Mouse (Mus musculus): ENCODE measurements around the gene Cfap46.

The Cfap46 gene

DNA sequence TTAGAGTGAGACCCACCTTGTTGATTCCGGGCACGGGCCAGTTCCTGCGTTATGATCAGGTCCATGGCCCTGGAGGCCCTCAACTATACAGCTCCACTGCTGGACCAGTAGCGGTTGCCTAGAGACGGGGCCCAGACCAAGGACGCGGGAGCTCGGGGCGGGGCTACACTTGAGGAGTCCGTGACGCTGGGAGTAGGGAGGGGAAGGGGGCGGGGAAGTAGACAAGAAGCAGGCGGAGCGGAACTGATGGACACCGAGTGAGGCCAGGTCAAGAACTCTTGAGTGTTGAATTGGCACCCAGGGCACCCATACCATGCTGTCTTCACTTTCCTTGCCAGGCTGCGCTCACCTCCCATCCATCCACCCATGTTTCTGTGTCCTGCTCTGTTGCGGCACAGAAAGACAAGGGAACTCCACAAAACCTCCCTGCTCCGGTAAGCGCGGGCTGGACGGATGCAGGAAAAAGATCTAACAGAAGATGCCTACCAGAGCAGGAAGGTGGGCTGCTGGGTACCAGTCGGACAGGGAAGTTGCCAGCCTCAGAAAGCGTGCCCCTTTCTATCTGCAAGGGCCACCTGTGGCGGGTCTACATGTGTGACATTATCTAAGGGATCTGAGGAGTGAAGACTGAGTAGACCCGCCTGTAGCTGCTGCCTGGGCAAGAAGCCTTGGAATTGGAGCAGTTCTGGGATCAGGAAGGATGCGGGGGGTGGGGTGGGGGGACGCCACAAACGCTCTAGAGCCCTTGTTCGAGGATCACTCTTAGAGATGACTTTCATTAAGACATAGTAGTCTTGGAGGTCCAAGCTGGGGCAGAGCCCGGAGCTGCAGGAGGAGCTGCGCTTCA, at the start of gene Cfap46:
TSS of gene Cfap46 (minus strand) at position 112 of the 847 bp plus-strand sequence.
- DNase-seq, result peak; percentile 70

DNA sequence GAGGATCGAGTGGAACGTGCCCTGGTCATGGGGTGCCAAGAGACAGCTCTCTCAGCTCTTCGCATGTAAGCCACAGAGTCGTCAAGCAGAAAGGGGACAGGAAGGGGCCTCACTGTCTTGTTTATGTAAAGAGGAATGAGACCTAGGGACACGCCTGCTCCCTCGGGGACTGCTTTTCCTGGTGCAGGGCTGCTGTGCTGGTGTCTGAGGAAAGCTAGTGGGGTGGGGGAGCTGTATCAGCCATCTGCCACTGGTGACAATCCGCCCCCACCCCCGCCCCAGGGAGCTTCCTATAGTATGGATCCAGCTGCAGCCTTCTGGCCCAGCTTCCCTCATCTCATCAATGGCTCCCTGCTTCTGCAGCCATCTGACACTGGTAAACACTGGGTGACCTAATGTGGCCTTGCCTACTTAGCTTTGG, 47.7 kb upstream of the Cfap46 start:
- DNase-seq, result no peak

DNA sequence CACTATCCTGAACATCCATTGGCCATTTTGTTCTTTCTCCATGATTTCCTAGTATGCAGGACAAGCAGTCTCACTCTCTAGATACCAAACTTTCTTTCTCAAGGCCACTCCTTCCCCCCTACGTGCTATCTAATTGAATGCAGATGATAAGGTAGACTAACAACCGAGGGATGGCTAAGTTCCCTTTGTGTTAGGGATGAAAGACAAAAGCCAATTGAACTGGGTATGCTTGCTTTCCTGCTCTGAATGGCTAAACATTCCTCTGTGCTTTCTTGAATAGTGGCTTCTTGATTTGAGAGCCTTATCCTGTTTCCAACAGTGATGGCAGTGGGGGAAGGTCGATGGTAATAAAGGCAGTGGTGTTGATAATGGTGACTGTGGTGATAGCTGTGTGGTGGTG, 43.5 kb upstream of the Cfap46 start:
- no peak for DNase-seq

DNA sequence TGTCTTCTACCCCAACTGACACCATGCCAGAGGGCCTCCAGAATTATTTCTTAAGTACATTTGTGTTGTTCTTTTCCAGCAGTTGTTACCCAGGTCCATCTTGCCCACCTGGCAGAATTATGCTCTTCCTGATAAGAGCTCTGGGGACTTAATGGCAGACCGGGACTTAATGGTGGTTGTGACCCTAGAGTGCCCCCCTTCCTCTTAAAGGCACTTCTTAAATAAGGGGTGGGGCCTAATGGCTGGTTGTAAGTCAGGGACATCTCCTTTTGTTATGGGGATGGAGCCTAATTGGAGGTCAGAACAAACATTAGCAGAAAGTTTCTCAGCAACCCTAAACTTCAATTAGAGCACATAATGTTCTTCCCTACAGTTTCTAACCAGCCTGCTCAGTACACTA, 42.0 kb upstream of the Cfap46 start:
- no peak for DNase-seq

DNA sequence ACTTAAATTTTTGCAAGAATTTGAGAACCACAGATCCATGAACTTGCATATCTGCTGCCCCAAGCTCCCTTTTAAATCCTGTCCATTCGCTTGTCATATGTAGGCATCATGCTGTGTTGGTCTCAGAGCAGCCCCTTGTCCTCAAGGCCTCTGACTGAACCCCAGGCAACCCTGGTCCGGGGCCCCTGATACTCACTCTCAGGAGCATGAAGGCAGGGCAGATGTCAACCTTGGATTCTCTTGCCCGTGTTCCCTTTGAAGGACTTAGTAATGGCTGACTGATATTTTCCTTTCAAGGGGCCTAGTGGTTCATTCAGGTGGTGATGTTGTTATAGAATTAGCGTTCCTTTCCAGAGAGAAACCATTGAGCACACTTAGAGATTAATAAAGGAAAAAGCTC, 40.4 kb upstream of the Cfap46 start:
- no peak for DNase-seq

DNA sequence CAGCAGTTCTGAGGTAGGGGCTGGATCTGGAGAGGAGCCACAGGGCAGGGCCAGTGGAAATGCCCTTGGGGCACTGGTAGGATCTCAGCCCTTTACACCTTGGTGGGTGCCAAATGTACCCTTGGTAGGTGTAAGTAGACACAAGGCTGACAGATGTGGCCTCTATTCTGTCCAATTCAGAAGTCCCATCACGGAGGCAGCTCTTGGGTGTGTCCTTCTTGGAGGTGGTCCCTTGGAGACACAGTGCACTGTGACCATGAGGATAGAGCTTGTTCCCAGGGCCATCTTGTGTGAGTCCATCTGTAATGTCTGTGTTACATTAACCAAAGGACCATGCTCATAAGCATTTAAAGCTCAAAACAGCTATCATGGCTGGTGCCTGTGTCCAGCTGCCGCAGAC, 37.6 kb upstream of the Cfap46 start:
- no peak for DNase-seq

DNA sequence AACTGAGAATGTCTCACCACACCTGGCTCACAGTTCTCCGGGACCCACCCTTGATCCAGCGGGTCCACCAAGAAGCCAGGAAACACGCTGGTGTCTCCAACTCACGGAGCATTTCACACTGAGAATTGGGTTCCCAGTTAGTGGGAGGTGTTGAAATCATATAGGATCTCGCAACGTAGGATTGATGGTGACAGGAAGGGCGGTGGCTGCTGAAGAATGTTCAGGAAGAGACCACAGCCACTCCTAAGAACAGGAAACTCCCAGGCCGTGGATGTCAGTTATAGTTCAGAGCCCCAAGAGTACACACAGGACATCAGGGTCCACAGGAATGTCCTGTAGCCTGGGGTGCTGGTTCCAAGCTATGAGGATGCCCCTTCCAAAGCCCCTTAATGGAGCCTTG, 34.2 kb upstream of the Cfap46 start:
- no peak for DNase-seq

DNA sequence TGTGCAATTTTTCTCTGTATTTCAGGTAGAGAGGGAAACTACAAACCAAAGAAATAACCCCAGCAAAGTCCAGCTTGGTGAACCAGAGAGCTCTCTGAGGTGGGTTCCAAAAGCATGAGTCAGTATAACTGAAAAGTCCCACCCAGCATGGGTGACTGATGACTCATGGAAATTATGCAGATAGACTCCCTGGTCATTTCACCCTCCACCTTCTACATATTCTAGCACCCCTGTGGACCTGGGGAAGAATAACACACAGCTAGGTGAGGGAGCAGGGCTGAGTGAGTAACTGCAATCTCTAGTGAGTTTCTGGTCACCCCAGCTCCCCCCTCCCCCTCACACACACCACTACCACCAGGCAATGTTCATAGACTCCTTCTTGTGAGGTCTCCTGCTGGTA, 28.2 kb upstream of the Cfap46 start:
- no peak for DNase-seq

DNA sequence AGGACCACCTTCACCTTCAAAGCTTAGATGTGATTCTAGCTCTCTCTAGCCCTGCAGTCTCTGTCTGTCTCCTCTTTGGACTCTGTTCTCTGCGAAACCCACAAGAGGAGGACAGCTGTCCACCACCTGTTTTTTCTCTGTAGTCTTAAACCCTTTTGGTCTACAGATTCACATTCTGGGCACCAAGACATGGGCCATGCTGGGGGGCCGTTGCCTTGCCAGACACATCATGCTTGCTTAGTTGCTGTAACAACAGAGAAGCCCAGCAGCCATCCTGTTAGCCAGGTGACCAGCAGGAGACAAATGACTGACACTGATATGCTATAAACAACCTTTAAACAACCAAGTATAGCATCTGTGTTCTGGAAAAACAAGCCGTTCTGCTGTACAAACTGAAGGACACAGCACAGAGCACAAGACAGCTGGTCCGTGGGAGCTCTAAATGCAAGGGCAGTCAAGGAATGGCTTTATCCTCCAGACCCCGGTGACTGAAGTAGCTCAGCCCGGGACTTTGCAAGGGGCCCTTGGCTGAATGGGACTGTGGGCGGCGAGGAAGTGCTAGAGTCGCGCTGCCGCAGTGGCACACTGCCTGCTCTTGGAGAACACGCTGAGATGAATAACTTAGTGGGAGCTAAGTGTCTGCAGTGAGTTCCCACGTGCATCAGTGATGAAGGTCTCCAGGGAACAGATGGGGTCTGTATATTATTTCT, 22.9 kb upstream of the Cfap46 start:
- DNase-seq, result peak; percentile 57

DNA sequence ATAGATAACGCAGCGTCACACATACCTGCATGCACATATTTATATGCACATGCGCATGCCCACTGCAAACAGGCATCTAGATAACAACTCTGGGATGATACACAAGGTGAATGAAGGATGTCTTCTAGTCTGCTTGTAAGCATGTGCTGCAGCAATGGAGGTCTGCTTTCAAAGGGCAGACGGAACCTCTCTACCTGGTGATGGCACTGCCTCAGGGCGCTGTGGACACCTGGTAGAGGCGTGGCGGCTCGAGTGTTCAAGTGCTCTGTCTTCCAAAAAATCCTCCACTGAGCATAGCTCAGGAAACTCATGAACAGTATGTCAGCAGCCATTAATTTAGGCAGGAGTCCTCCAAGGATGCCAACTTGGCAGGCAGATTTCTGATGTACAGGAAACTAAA, 22.2 kb upstream of the Cfap46 start:
- no peak for DNase-seq

DNA sequence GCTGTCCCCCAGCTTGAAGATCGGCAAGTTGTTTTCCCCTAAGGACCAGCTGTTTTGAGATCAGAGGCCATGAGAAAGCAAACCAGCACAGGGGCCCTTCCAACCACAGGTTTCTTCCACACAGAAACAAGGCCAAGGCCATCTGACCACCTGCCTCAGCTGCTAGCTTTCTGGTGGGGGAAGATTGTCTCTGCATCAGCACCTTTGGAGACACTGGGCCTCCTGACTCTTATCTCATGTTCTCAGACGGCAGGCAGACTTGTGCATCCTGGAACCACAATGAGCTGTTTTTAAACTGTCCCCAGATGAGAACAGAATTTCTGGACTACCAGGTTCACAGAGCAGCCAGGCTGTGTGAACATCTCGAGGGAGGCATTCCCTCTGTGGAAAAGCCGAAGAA, 21.5 kb upstream of the Cfap46 start:
- no peak for DNase-seq

DNA sequence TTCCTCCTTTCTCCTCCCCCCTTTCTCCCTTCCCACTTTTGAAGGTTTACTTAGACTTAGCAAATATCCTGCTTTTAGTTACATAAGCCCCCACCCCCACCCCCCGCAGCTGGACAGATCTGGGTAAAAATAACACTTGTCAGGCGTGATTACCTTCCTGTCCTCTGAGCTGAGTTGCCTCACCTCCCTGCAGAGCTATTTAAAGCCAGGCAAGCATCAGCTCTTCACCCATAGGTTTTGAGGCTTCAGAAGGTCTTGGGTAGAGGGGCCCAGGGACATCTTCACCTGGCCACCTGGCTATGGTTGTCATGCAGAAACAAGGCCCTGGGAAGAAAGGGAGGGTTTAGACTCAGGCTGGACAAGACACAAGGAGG, 20.2 kb upstream of the Cfap46 start:
- DNase-seq, result no peak

DNA sequence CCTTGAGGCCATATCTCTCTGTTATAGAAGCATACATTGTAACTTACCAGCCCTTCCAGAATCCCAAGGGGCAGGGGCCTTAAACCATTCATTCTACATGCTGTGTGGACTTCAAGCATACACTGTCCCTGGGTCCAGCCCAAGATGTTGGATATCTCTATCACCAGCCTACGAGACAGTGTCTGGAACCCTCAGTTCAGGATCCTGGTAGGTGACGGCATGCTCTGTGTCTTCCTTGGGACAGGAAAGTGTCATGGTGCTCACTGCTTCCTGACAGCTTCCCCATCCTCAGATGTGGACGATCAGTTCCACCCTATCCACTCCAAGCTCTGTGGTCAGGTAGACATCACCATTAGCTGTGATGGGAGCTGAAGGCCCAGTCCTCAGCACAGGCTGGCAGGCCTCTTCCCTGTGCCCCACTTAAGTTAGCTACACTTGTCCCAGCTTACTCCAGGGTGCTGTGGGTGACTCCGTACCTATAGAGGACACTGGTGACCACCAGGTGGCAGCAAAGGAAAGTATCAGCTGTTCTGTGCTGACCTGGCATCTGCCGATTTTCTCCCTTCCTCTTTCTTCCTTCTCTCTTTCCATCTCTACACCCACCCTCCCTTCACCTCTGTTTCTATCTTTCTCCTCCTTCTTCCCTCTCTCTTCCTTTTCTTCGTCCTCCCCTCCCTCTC, 19.7 kb upstream of the Cfap46 start:
- DNase-seq, result peak; percentile 93

DNA sequence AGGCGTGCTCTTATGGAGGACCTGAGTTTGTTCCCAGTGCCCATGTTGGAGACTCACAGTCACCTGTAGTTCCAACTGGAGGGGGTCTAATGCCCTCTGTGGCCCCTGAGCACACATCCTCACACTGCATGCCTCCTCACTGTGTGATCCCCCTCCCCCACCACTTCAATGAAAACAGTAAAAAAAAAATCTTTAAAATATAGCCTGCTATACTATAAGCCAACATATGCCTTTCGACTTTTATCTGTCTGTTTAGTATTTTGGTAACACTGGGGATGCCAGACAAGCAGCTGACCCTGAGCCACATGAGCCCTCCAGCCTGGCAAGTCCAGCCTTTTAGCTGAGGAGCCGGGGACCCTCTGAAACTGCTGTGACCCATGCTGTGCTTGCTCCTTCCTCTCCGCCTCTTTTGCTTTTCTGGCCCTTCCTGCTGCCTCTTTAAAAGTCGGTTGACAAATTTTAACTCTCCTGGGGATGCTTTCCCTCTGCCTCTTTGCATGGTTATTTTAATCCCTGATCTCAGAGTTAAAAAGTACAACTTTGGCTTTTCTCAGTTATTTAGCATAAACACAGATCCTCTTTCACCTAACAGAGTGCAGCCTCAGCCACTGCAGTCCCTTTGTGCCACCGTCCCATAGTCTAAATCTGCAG, 18.2 kb upstream of the Cfap46 start:
- DNase-seq, result no peak

DNA sequence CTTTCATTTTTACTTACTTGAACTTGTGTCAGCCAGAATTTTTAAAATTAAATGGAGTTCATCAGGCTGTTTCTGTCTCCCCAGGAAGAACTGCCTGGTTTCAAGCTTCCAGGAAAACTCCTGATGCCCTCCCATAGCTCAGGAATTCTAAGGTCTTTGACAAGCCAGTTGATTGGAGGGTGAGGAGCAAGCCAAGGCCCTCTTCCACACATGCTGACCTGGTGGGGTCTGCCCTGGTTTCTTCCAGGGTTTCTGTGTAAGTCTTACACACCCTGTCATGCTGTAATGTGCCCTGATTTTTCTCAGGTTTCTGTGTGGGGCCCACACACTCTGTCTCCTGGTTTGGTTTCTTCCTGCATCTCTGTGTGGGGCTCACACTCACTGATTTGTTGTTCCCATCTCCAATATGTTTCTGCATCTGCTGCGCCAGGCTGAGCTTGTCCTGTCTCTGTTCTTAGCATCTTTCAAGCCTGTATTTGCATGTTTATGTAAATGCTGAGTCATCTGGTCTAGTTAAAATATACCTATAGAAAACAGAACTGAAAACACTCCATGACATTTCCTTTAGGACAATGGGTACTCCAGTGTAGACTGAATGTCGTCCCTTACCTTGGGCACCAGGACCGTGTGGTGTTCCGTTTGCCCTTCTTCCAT, 9.2 kb upstream of the Cfap46 start:
- DNase-seq, result no peak

DNA sequence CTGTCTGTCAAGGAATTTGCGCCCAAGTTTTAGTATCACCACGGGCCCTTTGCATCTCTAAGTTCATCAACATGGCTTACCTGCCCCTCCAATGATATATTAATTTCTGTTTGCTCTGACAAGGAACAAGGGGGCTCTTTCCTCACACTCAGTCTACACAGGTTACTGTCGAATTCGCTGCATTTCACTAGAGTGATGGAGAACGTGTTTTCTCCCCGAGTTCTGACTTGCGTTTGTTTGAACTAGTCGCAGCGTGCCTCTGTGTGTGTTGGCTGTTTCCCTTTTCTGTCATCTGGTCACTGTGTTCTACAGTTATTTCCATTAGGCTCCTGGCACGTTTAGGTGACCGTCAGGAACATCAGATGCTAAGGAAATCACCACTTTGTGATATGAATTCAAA, 8.6 kb upstream of the Cfap46 start:
- no peak for DNase-seq

DNA sequence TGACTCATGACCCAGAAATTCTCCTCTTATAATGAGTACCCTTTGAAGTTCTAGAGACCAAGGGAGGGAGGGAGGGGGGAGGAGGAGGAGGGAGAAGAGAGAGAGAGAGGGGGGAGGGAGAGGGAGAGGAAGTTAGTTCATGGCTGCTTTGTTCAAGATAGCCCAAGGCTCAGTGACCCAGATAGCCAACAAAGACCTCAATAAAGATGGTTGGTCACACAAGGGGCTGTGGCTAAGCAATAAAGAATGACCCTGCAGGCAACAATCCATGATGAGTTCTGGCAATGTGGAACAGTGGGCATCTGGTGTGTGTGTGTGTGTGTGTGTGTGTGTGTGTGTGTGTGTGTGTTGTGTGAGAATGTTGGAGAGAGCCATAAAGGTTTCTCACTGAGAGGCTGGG, 1.7 kb upstream of the Cfap46 start:
- no peak for DNase-seq

DNA sequence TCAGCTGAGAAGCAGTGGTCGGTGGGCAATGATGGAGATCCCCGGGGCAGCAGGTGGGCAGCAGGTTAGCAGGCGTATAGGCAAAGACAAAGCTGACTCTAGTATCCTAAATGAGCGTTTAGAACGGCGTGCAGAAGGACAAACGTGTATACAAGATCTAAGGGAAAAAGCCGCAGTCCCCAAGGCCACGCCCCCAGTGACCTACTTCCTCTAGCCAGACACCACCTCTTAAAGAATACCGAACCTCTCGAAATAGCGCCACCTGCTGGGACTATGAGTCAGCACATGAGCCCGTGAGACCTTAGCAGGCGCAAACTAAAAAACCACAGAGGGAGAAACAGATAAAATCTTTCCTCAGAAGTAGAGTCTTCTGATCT, 924 bp upstream of the Cfap46 start:
- DNase-seq, result peak; percentile 92

DNA sequence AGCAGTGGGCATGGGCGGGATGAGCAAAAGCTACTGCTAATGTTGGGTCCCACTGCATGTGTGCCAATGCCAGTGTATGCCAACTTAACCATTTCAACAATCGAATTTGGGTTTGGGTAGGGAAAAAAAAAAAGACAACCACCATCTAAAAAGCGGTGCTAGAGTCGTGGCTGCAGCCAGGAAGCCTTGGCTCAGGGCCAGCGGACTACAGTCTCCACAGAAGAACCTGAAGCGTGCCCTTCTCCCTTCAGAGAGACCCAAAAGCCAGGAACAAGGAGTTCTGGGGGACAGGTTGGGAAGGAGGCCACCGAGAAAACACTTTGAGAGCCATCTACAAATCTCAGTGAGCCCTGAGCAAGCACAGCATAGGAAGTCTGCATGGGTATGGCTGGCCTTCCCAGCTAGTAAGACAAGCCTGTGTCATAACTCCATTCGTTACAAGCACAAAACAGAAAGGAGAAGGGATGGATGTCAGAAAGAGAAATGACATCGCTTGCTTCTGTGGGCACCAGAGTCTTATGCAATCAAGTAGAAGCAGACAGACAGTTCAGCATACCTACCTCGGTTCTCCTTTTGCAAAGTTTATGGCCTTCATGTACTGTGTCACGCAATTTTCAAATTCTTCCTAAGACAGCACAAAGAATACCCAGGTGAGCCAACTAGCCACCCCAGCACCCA, 1.6 kb downstream of the Cfap46 start:
- DNase-seq, result no peak

DNA sequence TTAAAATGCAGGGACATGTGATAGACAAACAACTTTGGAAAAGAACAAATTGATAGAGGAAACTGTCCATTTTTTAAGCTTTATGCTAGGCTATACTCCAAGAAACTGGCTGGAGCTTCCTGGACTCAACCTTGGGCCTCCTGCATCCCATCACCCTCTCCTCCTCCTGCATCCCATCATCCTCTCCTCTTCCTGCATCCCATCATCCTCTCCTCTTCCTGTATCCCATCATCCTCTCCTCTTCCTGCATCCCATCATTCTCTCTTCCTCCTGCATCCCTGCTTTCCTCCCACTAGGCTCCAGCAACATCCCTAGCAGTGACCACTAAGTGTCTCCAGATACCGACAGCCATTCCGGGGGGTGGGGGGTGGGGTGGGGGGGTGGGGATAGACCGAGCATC, 7.2 kb downstream of the Cfap46 start:
- DNase-seq, result no peak

DNA sequence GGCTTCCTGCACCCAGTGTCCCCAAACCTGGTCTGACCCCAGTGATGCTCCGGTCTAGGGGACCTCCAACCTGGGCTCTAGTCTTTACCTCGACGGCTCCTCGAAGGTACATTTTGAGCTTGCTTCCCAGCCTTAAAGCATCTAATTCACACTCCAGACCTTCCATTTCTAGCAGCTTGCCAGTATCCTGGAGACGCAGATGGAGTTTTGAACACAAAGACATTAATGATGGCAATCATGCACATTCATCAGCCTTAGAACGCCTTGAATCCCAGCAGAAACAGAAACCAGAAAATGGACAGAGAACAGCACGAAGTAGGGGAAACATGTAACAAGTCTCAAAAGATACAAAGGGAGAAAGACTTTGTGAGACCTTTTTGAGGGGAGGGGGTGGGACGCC, 16.7 kb downstream of the Cfap46 start:
- DNase-seq, result no peak

DNA sequence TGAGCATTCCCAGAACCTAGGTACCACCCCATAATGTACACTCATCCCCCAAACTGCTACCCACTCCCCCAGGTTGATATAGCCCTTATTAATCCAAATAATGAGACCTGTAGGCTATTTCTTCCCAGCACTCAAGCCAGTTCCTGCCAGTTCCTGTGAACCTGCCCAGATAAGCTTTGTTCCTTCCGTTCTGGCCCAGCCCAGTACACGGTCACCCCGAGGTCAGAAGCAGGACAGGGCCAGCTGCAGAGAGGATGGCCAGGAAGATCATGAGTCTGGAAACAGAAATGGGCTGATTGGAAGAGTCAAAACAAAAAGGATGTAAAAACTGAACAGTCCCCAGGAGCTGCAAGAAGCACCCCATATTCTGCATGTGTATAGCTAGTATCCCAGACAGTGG, 20.3 kb downstream of the Cfap46 start:
- no peak for DNase-seq
